Mouse (Mus musculus) stomach, postnatal 0 days (tissue): ENCODE data around the gene Rgr. TPM values are rescaled to one million over a fixed set of nuclear protein-coding genes. Genes with fewer than 3 reads are reported as not detected.

Source experiments
- ATAC-seq: fragments of 200-750 bp; cut with Nextera tagmentation; 2 replicates; pipeline ENCODE4 v1.8.0; 2017; ENCODE audit not compliant: low FRiP score, low TSS enrichment
- DNase-seq: peaks from one replicate; pipeline ENCODE4 v3.0.0-alpha.2; 2016; ENCODE audit warnings: low spot score
- H3K27ac ChIP-seq: fragments of 300-500 bp; sonication (generic); replicated peaks from 2 replicates; pipeline ENCODE4 v1.5.1; 2014; ENCODE audit warnings: mild to moderate bottlenecking, control low read depth
- H3K27me3 ChIP-seq: fragments of 300-500 bp; sonication (generic); 2 replicates; pipeline ENCODE4 v1.6.1; 2014; ENCODE audit warnings: low read length; ENCODE audit not compliant: control insufficient read depth, insufficient read depth
- H3K36me3 ChIP-seq: fragments of 300-500 bp; sonication (generic); 2 replicates; pipeline ENCODE4 v1.6.1; 2014; ENCODE audit warnings: low read length, mixed read lengths; ENCODE audit not compliant: control insufficient read depth, insufficient read depth
- H3K4me1 ChIP-seq: fragments of 300-500 bp; sonication (generic); replicated peaks from 2 replicates; pipeline ENCODE4 v1.6.1; 2014; ENCODE audit warnings: antibody characterized with exemption; ENCODE audit not compliant: control insufficient read depth, insufficient read depth
- H3K4me2 ChIP-seq: fragments of 300-500 bp; sonication (generic); replicated peaks from 2 replicates; pipeline ENCODE4 v1.6.1; 2014; ENCODE audit warnings: low read depth, mild to moderate bottlenecking, control low read depth, moderate library complexity
- H3K4me3 ChIP-seq: fragments of 300-500 bp; sonication (generic); 2 replicates; pipeline ENCODE4 v1.5.1; 2014; ENCODE audit warnings: low read depth, low read length, control low read depth
- H3K9ac ChIP-seq: fragments of 300-500 bp; sonication (generic); 2 replicates; pipeline ENCODE4 v1.6.1; 2014; ENCODE audit warnings: mild to moderate bottlenecking, low read length, control low read depth, mixed read lengths
- H3K9me3 ChIP-seq: fragments of 300-500 bp; sonication (generic); 2 replicates; pipeline ENCODE4 v1.6.1; 2016; ENCODE audit warnings: low read length; ENCODE audit not compliant: control insufficient read depth
- CTCF ChIP-seq: IDR thresholded peaks from 2 replicates; pipeline ENCODE4 v1.5.1; 2016; ENCODE audit warnings: antibody characterized with exemption, low read depth, mild to moderate bottlenecking, moderate library complexity
- EP300 ChIP-seq: optimal IDR thresholded peaks from 2 replicates; pipeline ENCODE3; 2016; ENCODE audit warnings: antibody characterized with exemption
- WGBS: fragments of 180-500 bp; shearing (Covaris S2); extraction: QIAGEN DNeasy Blood & Tissue Kit; methylation state at CpG from one replicate; pipeline ENCODE4 v1.1.7; 2014; 5-methylcytosine and 5-hydroxymethylcytosine counted together
- polyA plus RNA-seq: library from polyadenylated mRNA; unstranded; fragments of >200 nt; fragmentation: Nextera tagmentation; extraction: Ambion mirVana; gene quantifications from 2 replicates; pipeline ENCODE4 v1.2.1, GENCODE M21; 2015

Rgr gene
- 0.06 TPM in 1 of 2 replicates, not detected in the other for polyA plus RNA-seq

- Histone ChIP-seq H3K9me3 (no peaks in the 10 kb centered on the region), H3K4me3 (no peak within 1 kb of the TSS), H3K27ac (no peak within 1 kb of the TSS), H3K4me2 (no peak within 1 kb of the TSS), H3K9ac (no peak within 1 kb of the TSS), H3K27me3 (no peaks in the 10 kb centered on the region), H3K36me3 (no peaks in the 10 kb centered on the region), H3K4me1 (no peaks in the 10 kb centered on the region)
- TF ChIP-seq CTCF, result no peak
- no peak for TF ChIP-seq EP300
- DNase-seq (no peak), ATAC-seq (no peak)
- WGBS, result 44% methylated on average over 1 of the region's 1 CpGs
Observed at GRCm38 (mm10) chr14:37048914-37049410, at the start of gene Rgr. Rgr (minus strand) TSS chr14:37048964.

- TF ChIP-seq CTCF, result no peak
- TF ChIP-seq EP300, result no peak
- Histone ChIP-seq H3K9ac (no peak within 1 kb of the TSS), H3K4me1 (no peaks in the 10 kb centered on the region), H3K27ac (no peak within 1 kb of the TSS), H3K9me3 (no peaks in the 10 kb centered on the region), H3K4me2 (peak within 1 kb of the TSS; percentile 38), H3K4me3 (0 out of 2 replicates have a peak within 1 kb of the TSS, but pooled peaks have one; percentile 2), H3K36me3 (no peaks in the 10 kb centered on the region), H3K27me3 (no peaks in the 10 kb centered on the region)
- DNase-seq (peak; percentile 16), ATAC-seq (no peak)
- under 1% methylated on average over 30 of the region's 30 CpGs for WGBS
Observed at GRCm38 (mm10) chr14:37097956-37098530, 49.3 kb upstream of the Rgr start, which contains the start of gene Cdhr1. Cdhr1 (minus strand) TSS chr14:37098347.

GRCm38 (mm10) chr14:37095556-37095955 lies 46.8 kb upstream of the Rgr start:
- ATAC-seq (no peak), DNase-seq (no peak)
- H3K27me3 ChIP-seq, result no peaks in the 10 kb centered on the region
- H3K4me1 ChIP-seq, result no peaks in the 10 kb centered on the region
- WGBS, result 60% methylated on average over 4 of the region's 4 CpGs
- H3K4me3 ChIP-seq, result no peak overlapping the region
- no peak overlapping the region for H3K9ac ChIP-seq
- TF ChIP-seq CTCF (no peak), EP300 (no peak)
- no peaks in the 10 kb centered on the region for H3K9me3 ChIP-seq
- no peak overlapping the region for H3K27ac ChIP-seq
- H3K36me3 ChIP-seq, result no peaks in the 10 kb centered on the region
- no peak overlapping the region for H3K4me2 ChIP-seq

- H3K27ac ChIP-seq, result no peak overlapping the region
- H3K4me2 ChIP-seq, result no peak overlapping the region
- no peak overlapping the region for H3K4me3 ChIP-seq
- no peak for DNase-seq
- H3K4me1 ChIP-seq, result no peaks in the 10 kb centered on the region
- H3K9ac ChIP-seq, result no peak overlapping the region
- WGBS, result 58% methylated on average over 6 of the region's 6 CpGs
- no peaks in the 10 kb centered on the region for H3K36me3 ChIP-seq
- H3K9me3 ChIP-seq, result no peaks in the 10 kb centered on the region
- TF ChIP-seq EP300 (no peak), CTCF (no peak)
- no peaks in the 10 kb centered on the region for H3K27me3 ChIP-seq
- no peak for ATAC-seq
Observed at GRCm38 (mm10) chr14:37094436-37094835, 45.7 kb upstream of the Rgr start.

- H3K27me3 ChIP-seq, result no peaks in the 10 kb centered on the region
- H3K36me3 ChIP-seq, result no peaks in the 10 kb centered on the region
- no peak for TF ChIP-seq CTCF
- no peak for TF ChIP-seq EP300
- H3K4me1 ChIP-seq, result no peaks in the 10 kb centered on the region
- no peak for DNase-seq
- no peaks in the 10 kb centered on the region for H3K9me3 ChIP-seq
- no peak for ATAC-seq
- no peak overlapping the region for H3K4me3 ChIP-seq
- H3K9ac ChIP-seq, result no peak overlapping the region
- no peak overlapping the region for H3K27ac ChIP-seq
- H3K4me2 ChIP-seq, result no peak overlapping the region
- 17% methylated on average over 4 of the region's 4 CpGs for WGBS
Observed at GRCm38 (mm10) chr14:37083755-37084154, 35.0 kb upstream of the Rgr start.

- no peaks in the 10 kb centered on the region for H3K9me3 ChIP-seq
- H3K9ac ChIP-seq, result no peak overlapping the region
- no peaks in the 10 kb centered on the region for H3K4me1 ChIP-seq
- no peak overlapping the region for H3K4me3 ChIP-seq
- TF ChIP-seq CTCF (no peak), EP300 (no peak)
- no peaks in the 10 kb centered on the region for H3K27me3 ChIP-seq
- no peak overlapping the region for H3K27ac ChIP-seq
- no peak overlapping the region for H3K4me2 ChIP-seq
- no peaks in the 10 kb centered on the region for H3K36me3 ChIP-seq
- no peak for DNase-seq
- WGBS, result 79% methylated on average over 1 of the region's 1 CpGs
- ATAC-seq, result no peak
Observed at GRCm38 (mm10) chr14:37080724-37081123, 32.0 kb upstream of the Rgr start.
